Mouse (Mus musculus): Measurements from ENCODE around the gene Agmat. TPM values are rescaled to one million over a fixed set of nuclear protein-coding genes. Genes with fewer than 3 reads are reported as not detected.
A peak's percentile ranks its signal among the peaks of the same experiment; 100 is the strongest.

The Agmat gene
- polyA plus RNA-seq, 1 experiment from 2014 or later, result not detected

- H3K36me3 ChIP-seq (ENCODE audit: control insufficient read depth, insufficient read depth, low read length), result no peaks in the 10 kb centered on the region
- no peaks in the 10 kb centered on the region for H3K27me3 ChIP-seq (ENCODE audit: control insufficient read depth, insufficient read depth, low read length)
- H3K4me1 ChIP-seq (ENCODE audit: control insufficient read depth, insufficient read depth, low read length), result peaks cover 15% of the 10 kb centered on the region; the same call in 1 of the 2 replicates
- H3K4me3 ChIP-seq (ENCODE audit: low read depth, low read length), result no peak overlapping the region
- no peaks in the 10 kb centered on the region for H3K9me3 ChIP-seq (ENCODE audit: control insufficient read depth, low read length)
- H3K4me2 ChIP-seq (ENCODE audit: low read depth, low read length), result no peak overlapping the region
- no peak for ATAC-seq (ENCODE audit: low read depth)
- 87% methylated on average over 8 of the region's 8 CpGs for WGBS
- no peak overlapping the region for H3K27ac ChIP-seq (ENCODE audit: low read depth, low read length)
- no peak overlapping the region for H3K9ac ChIP-seq (replicated peaks; ENCODE audit: low read depth, low read length)
Measured at GRCm38 (mm10) chr4:141791951-141792350, 45.5 kb downstream of the Agmat start.

DNA sequence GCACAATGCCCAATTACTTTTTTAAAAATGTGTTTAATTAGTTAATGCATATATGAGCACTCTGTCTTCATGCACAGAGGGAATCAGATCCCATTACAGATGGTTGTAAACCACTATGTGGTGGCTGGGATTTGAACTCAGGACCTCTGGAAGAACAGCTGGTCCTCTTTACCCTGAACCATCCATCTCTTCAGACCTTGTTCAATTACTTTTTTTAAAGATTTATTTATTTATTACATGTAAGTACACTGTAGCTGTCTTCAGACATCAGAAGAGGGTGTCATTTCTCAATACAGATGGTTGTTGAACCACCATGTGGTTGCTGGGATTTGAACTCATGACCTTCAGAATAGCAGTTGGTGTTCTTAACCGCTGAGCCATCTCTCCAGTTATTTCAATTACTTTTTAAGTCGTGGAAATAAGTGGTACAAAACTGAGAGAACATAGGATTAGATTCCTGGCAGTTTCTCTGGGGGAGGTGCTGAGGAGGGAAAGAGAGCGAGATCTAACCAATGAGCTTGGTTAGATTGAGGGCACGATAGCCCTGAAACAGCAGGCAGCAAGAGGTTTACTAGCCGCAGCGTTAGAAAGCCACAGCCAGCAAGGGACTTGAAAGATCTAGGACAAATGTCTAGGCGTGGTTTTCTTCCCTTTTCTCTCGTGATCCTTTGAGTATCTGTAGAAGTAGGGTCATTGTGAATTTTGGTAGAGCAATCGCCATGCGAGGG is 46.2 kb downstream of the Agmat start:
- Histone ChIP-seq H3K27me3 (ENCODE audit: control insufficient read depth, insufficient read depth, low read length) (no peaks in the 10 kb centered on the region), H3K4me2 (ENCODE audit: low read depth, low read length) (peak overlapping the region; percentile 45), H3K36me3 (ENCODE audit: control insufficient read depth, insufficient read depth, low read length) (no peaks in the 10 kb centered on the region), H3K4me1 (ENCODE audit: control insufficient read depth, insufficient read depth, low read length) (peaks cover 15% of the 10 kb centered on the region; the same call in 1 of the 2 replicates), H3K27ac (ENCODE audit: low read depth, low read length) (peak overlapping the region; percentile 84), H3K4me3 (ENCODE audit: low read depth, low read length) (peak overlapping the region; percentile 45), H3K9ac (replicated peaks; ENCODE audit: low read depth, low read length) (0 out of 2 replicates have a peak overlapping the region, but pooled peaks have one; percentile 21), H3K9me3 (ENCODE audit: control insufficient read depth, low read length) (no peaks in the 10 kb centered on the region)
- WGBS, result 9% methylated on average over 10 of the region's 10 CpGs
- no peak for ATAC-seq (ENCODE audit: low read depth)

- H3K4me3 ChIP-seq (ENCODE audit: low read depth, low read length), result peak within 1 kb of the TSS; percentile 45
- peak; percentile 68 for ATAC-seq (ENCODE audit: low read depth)
- whole genome bisulfite sequencing, result 1% methylated on average over 72 of the region's 80 CpGs
- H3K9me3 ChIP-seq (ENCODE audit: control insufficient read depth, low read length), result no peaks in the 10 kb centered on the region
- peaks cover 15% of the 10 kb centered on the region; the same call in 1 of the 2 replicates for H3K4me1 ChIP-seq (ENCODE audit: control insufficient read depth, insufficient read depth, low read length)
- H3K36me3 ChIP-seq (ENCODE audit: control insufficient read depth, insufficient read depth, low read length), result no peaks in the 10 kb centered on the region
- peak within 1 kb of the TSS; percentile 84 for H3K27ac ChIP-seq (ENCODE audit: low read depth, low read length)
- H3K27me3 ChIP-seq (ENCODE audit: control insufficient read depth, insufficient read depth, low read length), result no peaks in the 10 kb centered on the region
- peak within 1 kb of the TSS; percentile 45 for H3K4me2 ChIP-seq (ENCODE audit: low read depth, low read length)
- H3K9ac ChIP-seq (replicated peaks; ENCODE audit: low read depth, low read length), result peak within 1 kb of the TSS; percentile 51
Measured at GRCm38 (mm10) chr4:141793282-141794151, 47.0 kb downstream of the Agmat start, which contains the start of gene Casp9. Casp9 (plus strand) TSS chr4:141793612.

DNA sequence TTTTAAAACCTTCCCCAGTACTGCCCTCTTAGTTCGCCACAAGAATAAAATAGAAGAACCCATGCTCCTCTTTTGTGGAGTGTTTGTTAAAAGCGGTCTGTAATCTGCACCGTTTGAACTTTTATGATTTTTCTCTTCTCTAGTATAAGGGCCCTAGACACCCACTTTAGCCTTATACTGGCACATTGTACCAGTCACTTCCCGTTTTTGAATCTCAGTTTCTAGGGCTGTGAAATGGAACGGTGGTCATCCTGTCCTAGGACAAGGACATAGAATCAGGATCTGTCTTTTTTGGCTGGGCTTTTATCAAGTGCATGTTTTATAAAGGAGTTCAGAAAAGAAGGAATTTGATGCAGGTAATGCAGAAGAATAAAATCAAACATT is 47.7 kb downstream of the Agmat start:
- Histone ChIP-seq H3K9ac (replicated peaks; ENCODE audit: low read depth, low read length) (peak overlapping the region; percentile 51), H3K4me1 (ENCODE audit: control insufficient read depth, insufficient read depth, low read length) (peaks cover 15% of the 10 kb centered on the region; the same call in 1 of the 2 replicates), H3K4me2 (ENCODE audit: low read depth, low read length) (peak overlapping the region; percentile 45), H3K27me3 (ENCODE audit: control insufficient read depth, insufficient read depth, low read length) (no peaks in the 10 kb centered on the region), H3K9me3 (ENCODE audit: control insufficient read depth, low read length) (no peaks in the 10 kb centered on the region), H3K4me3 (ENCODE audit: low read depth, low read length) (peak overlapping the region; percentile 45), H3K36me3 (ENCODE audit: control insufficient read depth, insufficient read depth, low read length) (no peaks in the 10 kb centered on the region), H3K27ac (ENCODE audit: low read depth, low read length) (peak overlapping the region; percentile 84)
- WGBS, result 15% methylated on average over 5 of the region's 5 CpGs
- no peak for ATAC-seq (ENCODE audit: low read depth)

DNA sequence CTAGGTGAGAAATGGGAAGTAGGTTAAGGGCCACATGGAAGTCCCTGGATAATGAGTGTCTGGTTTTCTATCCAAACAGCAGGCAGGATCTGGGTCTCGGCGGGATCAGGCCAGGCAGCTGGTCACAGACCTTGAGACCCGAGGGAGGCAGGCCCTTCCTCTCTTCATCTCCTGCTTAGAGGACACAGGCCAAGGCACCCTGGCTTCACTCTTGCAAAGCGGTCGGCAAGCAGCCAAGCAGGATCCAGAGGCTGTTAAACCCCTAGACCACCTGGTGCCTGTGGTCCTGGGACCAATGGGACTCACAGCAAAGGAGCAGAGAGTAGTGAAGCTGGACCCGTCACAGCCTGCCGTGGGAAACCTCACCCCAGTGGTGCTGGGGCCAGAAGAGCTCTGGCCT is 49.9 kb downstream of the Agmat start:
- Histone ChIP-seq H3K27me3 (ENCODE audit: control insufficient read depth, insufficient read depth, low read length) (no peaks in the 10 kb centered on the region), H3K4me3 (ENCODE audit: low read depth, low read length) (no peak overlapping the region), H3K4me2 (ENCODE audit: low read depth, low read length) (no peak overlapping the region), H3K9me3 (ENCODE audit: control insufficient read depth, low read length) (no peaks in the 10 kb centered on the region), H3K9ac (replicated peaks; ENCODE audit: low read depth, low read length) (no peak overlapping the region), H3K27ac (ENCODE audit: low read depth, low read length) (no peak overlapping the region), H3K36me3 (ENCODE audit: control insufficient read depth, insufficient read depth, low read length) (no peaks in the 10 kb centered on the region), H3K4me1 (ENCODE audit: control insufficient read depth, insufficient read depth, low read length) (peaks cover 10% of the 10 kb centered on the region; the same call in 1 of the 2 replicates)
- 94% methylated on average over 7 of the region's 7 CpGs for WGBS
- ATAC-seq (ENCODE audit: low read depth), result no peak

GRCm38 (mm10) chr4:141796954-141797353 is 50.5 kb downstream of the Agmat start:
- ATAC-seq (ENCODE audit: low read depth), result no peak
- Histone ChIP-seq H3K4me2 (ENCODE audit: low read depth, low read length) (no peak overlapping the region), H3K9ac (replicated peaks; ENCODE audit: low read depth, low read length) (no peak overlapping the region), H3K9me3 (ENCODE audit: control insufficient read depth, low read length) (no peaks in the 10 kb centered on the region), H3K4me1 (ENCODE audit: control insufficient read depth, insufficient read depth, low read length) (peaks cover 10% of the 10 kb centered on the region; the same call in 1 of the 2 replicates), H3K27ac (ENCODE audit: low read depth, low read length) (no peak overlapping the region), H3K4me3 (ENCODE audit: low read depth, low read length) (no peak overlapping the region), H3K36me3 (ENCODE audit: control insufficient read depth, insufficient read depth, low read length) (no peaks in the 10 kb centered on the region), H3K27me3 (ENCODE audit: control insufficient read depth, insufficient read depth, low read length) (no peaks in the 10 kb centered on the region)
- 90% methylated on average over 4 of the region's 4 CpGs for WGBS

DNA sequence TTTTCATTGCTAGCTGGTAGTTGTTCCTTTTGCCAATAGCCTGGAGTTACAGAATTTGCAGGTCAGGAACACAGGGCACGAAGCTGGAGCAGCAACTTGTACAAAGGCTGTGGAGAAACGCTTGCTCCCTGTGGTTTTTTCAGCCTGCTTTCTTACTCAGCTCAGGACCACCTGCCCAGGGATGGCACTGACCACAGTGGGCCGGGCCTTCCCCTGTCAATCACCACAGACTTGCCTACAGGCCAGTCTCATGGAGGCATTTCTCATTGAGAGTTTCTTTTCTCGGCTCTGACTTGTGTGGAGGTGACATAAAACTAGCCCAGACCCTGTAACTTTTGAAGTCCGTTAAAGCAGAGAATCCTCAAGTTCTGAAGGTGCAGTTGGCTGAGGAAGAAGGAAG is 51.1 kb downstream of the Agmat start:
- WGBS, result 94% methylated on average over 5 of the region's 5 CpGs
- Histone ChIP-seq H3K4me2 (ENCODE audit: low read depth, low read length) (no peak overlapping the region), H3K27ac (ENCODE audit: low read depth, low read length) (no peak overlapping the region), H3K27me3 (ENCODE audit: control insufficient read depth, insufficient read depth, low read length) (no peaks in the 10 kb centered on the region), H3K4me3 (ENCODE audit: low read depth, low read length) (no peak overlapping the region), H3K4me1 (ENCODE audit: control insufficient read depth, insufficient read depth, low read length) (peaks cover 10% of the 10 kb centered on the region; the same call in 1 of the 2 replicates), H3K9me3 (ENCODE audit: control insufficient read depth, low read length) (no peaks in the 10 kb centered on the region), H3K36me3 (ENCODE audit: control insufficient read depth, insufficient read depth, low read length) (no peaks in the 10 kb centered on the region), H3K9ac (replicated peaks; ENCODE audit: low read depth, low read length) (no peak overlapping the region)
- no peak for ATAC-seq (ENCODE audit: low read depth)

- Histone ChIP-seq H3K9ac (replicated peaks; ENCODE audit: low read depth, low read length) (no peak overlapping the region), H3K4me3 (ENCODE audit: low read depth, low read length) (no peak overlapping the region), H3K4me1 (ENCODE audit: control insufficient read depth, insufficient read depth, low read length) (no peaks in the 10 kb centered on the region), H3K27me3 (ENCODE audit: control insufficient read depth, insufficient read depth, low read length) (no peaks in the 10 kb centered on the region), H3K9me3 (ENCODE audit: control insufficient read depth, low read length) (no peaks in the 10 kb centered on the region), H3K4me2 (ENCODE audit: low read depth, low read length) (no peak overlapping the region), H3K27ac (ENCODE audit: low read depth, low read length) (no peak overlapping the region), H3K36me3 (ENCODE audit: control insufficient read depth, insufficient read depth, low read length) (peaks cover 29% of the 10 kb centered on the region)
- WGBS, result 86% methylated on average over 4 of the region's 4 CpGs
- no peak for ATAC-seq (ENCODE audit: low read depth)
Measured at GRCm38 (mm10) chr4:141804105-141804504, 57.6 kb downstream of the Agmat start.

DNA sequence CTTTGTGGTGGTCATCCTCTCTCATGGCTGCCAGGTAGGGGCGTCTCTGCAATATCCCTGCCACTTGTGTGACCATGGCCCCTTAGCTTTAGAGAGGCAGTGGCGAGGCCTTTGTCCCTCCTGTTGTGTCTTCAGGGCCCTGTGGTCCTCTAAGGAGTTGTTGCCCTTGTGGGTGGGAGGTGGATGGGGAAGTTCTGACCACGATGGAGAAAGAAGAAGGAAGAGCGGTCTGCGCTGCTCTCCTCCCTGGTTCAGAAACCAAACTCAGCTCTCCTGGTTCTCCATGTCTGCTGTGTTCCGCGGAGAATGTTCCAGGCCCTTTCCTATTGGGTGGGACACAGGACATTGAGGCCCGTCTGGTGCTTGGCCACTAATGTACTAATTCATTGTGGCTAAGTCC is 59.4 kb downstream of the Agmat start:
- H3K9ac ChIP-seq (replicated peaks; ENCODE audit: low read depth, low read length), result no peak overlapping the region
- no peak overlapping the region for H3K4me2 ChIP-seq (ENCODE audit: low read depth, low read length)
- no peaks in the 10 kb centered on the region for H3K4me1 ChIP-seq (ENCODE audit: control insufficient read depth, insufficient read depth, low read length)
- no peak overlapping the region for H3K4me3 ChIP-seq (ENCODE audit: low read depth, low read length)
- no peaks in the 10 kb centered on the region for H3K9me3 ChIP-seq (ENCODE audit: control insufficient read depth, low read length)
- no peaks in the 10 kb centered on the region for H3K27me3 ChIP-seq (ENCODE audit: control insufficient read depth, insufficient read depth, low read length)
- ATAC-seq (ENCODE audit: low read depth), result no peak
- no peak overlapping the region for H3K27ac ChIP-seq (ENCODE audit: low read depth, low read length)
- WGBS, result 97% methylated on average over 8 of the region's 8 CpGs
- H3K36me3 ChIP-seq (ENCODE audit: control insufficient read depth, insufficient read depth, low read length), result peaks cover 30% of the 10 kb centered on the region
